Mouse (Mus musculus) spleen, adult 2 months (tissue): ENCODE measurements around the gene Klf1.

Source experiments
- CTCF ChIP-seq: fragments of 200-500 bp; IDR thresholded peaks from 2 replicates; pipeline ENCODE4 v1.5.1; 2011; ENCODE audit warnings: mild to moderate bottlenecking, inconsistent platforms; ENCODE audit not compliant: insufficient read depth, insufficient read length, insufficient replicate concordance; ENCODE audit errors: extremely low read depth
- POLR2A ChIP-seq: fragments of 200-500 bp; IDR thresholded peaks from 2 replicates; pipeline ENCODE4 v1.6.1; 2011; ENCODE audit warnings: low read depth, low read length, inconsistent platforms

DNA sequence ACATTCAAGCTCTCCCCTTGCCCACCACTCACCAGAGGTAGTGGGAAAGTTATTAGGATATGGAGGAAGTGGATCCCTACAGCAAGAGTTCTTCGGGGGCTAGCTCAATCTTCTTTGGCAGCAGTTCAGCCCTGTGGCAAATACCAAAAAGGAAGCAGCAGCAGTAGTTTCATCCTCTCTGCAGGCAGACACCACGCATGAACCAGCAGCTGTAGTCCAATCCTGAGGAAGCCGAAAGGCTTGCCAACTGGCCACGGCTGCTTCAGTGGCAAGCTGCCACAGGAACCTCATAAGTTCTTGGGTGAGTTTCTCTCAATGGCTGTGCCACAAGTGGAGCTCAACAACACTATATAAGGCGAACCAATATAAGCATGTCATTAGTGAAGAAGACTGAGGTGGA lies 5.8 kb upstream of the Klf1 start:
- TF ChIP-seq POLR2A: no peak
- TF ChIP-seq CTCF: no peak
